Comparison of ENCODE assay signal across 13 mouse cellular contexts in the genomic region with DNA sequence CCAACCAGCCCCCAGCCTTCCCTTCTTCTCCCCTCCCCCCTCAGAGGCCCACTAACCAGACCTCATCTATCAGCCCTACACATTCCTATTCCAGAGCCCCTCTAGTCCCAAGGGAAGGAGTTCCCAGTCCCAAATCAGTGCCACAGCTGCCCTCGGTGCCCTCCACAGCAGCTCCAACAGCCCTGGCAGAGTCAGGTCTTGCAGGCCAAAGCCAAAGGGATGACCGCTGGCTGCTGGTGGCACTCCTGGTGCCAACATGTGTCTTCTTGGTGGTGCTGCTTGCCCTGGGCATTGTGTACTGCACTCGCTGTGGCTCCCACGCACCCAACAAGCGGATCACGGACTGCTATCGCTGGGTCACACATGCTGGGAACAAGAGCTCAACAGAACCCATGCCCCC. TPM values are rescaled to one million over a fixed set of nuclear protein-coding genes. Genes with fewer than 3 reads are reported as not detected.
DNase-seq lines count a peak whose midpoint lies in the region; ATAC-seq lines count a peak whose summit lies in the region.
"Had no signal": no experiment of that assay in that cellular context is flagged by ENCODE, and none has a peak within 500 bp of the region (broad histone marks: within the 10 kb centered on the region; RNA-seq: fewer than 3 reads in every experiment).

No protein-coding gene starts in this region.

- H3K4me3 ChIP-seq in kidney, embryonic 16.5 days (ENCODE audit: low read length): peak overlapping the region; percentile 62
- peak overlapping the region; percentile 78 for H3K4me3 ChIP-seq in embryonic facial prominence, embryonic 13.5 days
- H3K4me3 ChIP-seq in limb, embryonic 11.5 days (ENCODE audit: low read depth, low read length): peak overlapping the region; percentile 0; the same call in 1 of the 2 replicates

- peak overlapping the region; percentile 77 for H3K4me2 ChIP-seq in kidney, embryonic 16.5 days (replicated peaks; ENCODE audit: low read depth, low read length)
- peak overlapping the region; percentile 74 for H3K4me2 ChIP-seq in embryonic facial prominence, embryonic 13.5 days
- peak overlapping the region; percentile 99 for H3K4me2 ChIP-seq in limb, embryonic 11.5 days (ENCODE audit: low read depth, severe bottlenecking)

- H3K9ac ChIP-seq in kidney, embryonic 16.5 days (replicated peaks; ENCODE audit: low read length): peak overlapping the region; percentile 42
- H3K9ac ChIP-seq in embryonic facial prominence, embryonic 13.5 days: peak overlapping the region; percentile 93
- no peak overlapping the region for H3K9ac ChIP-seq in limb, embryonic 11.5 days (ENCODE audit: low read length)

- intact Hi-C loops in left cerebral cortex, postnatal 25 days (cut with DNase I): loop anchor here (5.0 kb wide), 1 partner anchor 53 kb away; no protein-coding TSS in a partner anchor

- no peak for ATAC-seq in cerebellum, adult (ENCODE audit: insufficient number of reproducible peaks, low FRiP score, low TSS enrichment)
- no peak for ATAC-seq in kidney, embryonic 16.5 days (ENCODE audit: low FRiP score, low TSS enrichment)
- no peak for ATAC-seq in embryonic facial prominence, embryonic 13.5 days (ENCODE audit: insufficient number of reproducible peaks, insufficient read depth, low FRiP score, low TSS enrichment, low read depth)
- no peak for ATAC-seq in limb, embryonic 11.5 days (ENCODE audit: insufficient number of reproducible peaks, low FRiP score, low TSS enrichment, low read depth)

- peak; percentile 34 for DNase-seq in cerebellum, adult 9-11 months
- no peak for DNase-seq in kidney, postnatal 4 days
- no peak for DNase-seq in limb, embryonic 11.5 days (ENCODE audit: low spot score)
- no peak for DNase-seq in thymus, postnatal 25 days
- no peak for DNase-seq in left cerebral cortex, postnatal 25 days (ENCODE audit: low spot score in 2 of 2)
- DNase-seq: adrenal gland, postnatal 36 days; gastrocnemius, postnatal 14 days; retina, postnatal 1 day; thymus, adult 2 months had no signal

- 0 out of 2 replicates have a peak overlapping the region, but pooled peaks have one; percentile 54 for H3K27ac ChIP-seq in kidney, embryonic 16.5 days (ENCODE audit: low read length)
- peak overlapping the region; percentile 99 for H3K27ac ChIP-seq in embryonic facial prominence, embryonic 13.5 days
- peak overlapping the region; percentile 98 for H3K27ac ChIP-seq in limb, embryonic 11.5 days (replicated peaks; ENCODE audit: low read depth, low read length)

- H3K27me3 ChIP-seq in kidney, embryonic 16.5 days (ENCODE audit: insufficient read depth, low read length): peaks cover 22% of the 10 kb centered on the region
- H3K27me3 ChIP-seq in embryonic facial prominence, embryonic 13.5 days: peaks cover 13% of the 10 kb centered on the region
- 0 out of 2 replicates have a peak, but pooled peaks cover 2% of the 10 kb centered on the region for H3K27me3 ChIP-seq in limb, embryonic 11.5 days (ENCODE audit: control insufficient read depth, insufficient read depth, low read length)

- peaks cover 55% of the 10 kb centered on the region for H3K4me1 ChIP-seq in kidney, embryonic 16.5 days (ENCODE audit: insufficient read depth, low read length)
- peaks cover 71% of the 10 kb centered on the region for H3K4me1 ChIP-seq in embryonic facial prominence, embryonic 13.5 days
- H3K4me1 ChIP-seq in limb, embryonic 11.5 days (ENCODE audit: control insufficient read depth, insufficient read depth, low read length): peaks cover 44% of the 10 kb centered on the region

- 80% methylated on average over 7 of the region's 7 CpGs for WGBS in kidney, embryonic 16.5 days
- 85% methylated on average over 7 of the region's 7 CpGs for WGBS in embryonic facial prominence, embryonic 13.5 days
- 81% methylated on average over 7 of the region's 7 CpGs for WGBS in limb, embryonic 11.5 days

- H3K9me3 ChIP-seq in kidney, embryonic 16.5 days (ENCODE audit: low read length): no peaks in the 10 kb centered on the region
- no peaks in the 10 kb centered on the region for H3K9me3 ChIP-seq in embryonic facial prominence, embryonic 13.5 days
- H3K9me3 ChIP-seq in limb, embryonic 11.5 days (ENCODE audit: control insufficient read depth, low read length): no peaks in the 10 kb centered on the region

- H3K36me3 ChIP-seq in kidney, embryonic 16.5 days (ENCODE audit: insufficient read depth, low read length): no peaks in the 10 kb centered on the region
- H3K36me3 ChIP-seq in embryonic facial prominence, embryonic 13.5 days: no peaks in the 10 kb centered on the region
- no peaks in the 10 kb centered on the region; the same call in 1 of the 2 replicates for H3K36me3 ChIP-seq in limb, embryonic 11.5 days (ENCODE audit: control insufficient read depth, insufficient read depth, low read length)

RNA-seq across cellular contexts. Expression of gene Cd248, which starts 2.1 kb away (rescaled TPM):
- polyA plus RNA-seq in kidney, embryonic 16.5 days (2015; fragmentation: Nextera tagmentation; extraction: Ambion mirVana): 59.3 and 64.5 TPM in 2 replicates
- polyA plus RNA-seq in embryonic facial prominence, embryonic 13.5 days (2015; fragmentation: Nextera tagmentation; extraction: Ambion mirVana): 89.1 and 90.6 TPM in 2 replicates
- polyA plus RNA-seq in limb, embryonic 11.5 days (2014; fragmentation: Nextera tagmentation; extraction: Ambion mirVana): 41.1 and 45.6 TPM in 2 replicates
- 1 to 10 TPM; 4.6 to 5.4 TPM for total RNA-seq in left cerebral cortex, postnatal 25 days (2021)

RNA-seq across cellular contexts. Expression of gene Tmem151a, which starts 15.4 kb away (rescaled TPM):
- 1.6 and 1.8 TPM in 2 replicates for polyA plus RNA-seq in kidney, embryonic 16.5 days (2015; fragmentation: Nextera tagmentation; extraction: Ambion mirVana)
- polyA plus RNA-seq in embryonic facial prominence, embryonic 13.5 days (2015; fragmentation: Nextera tagmentation; extraction: Ambion mirVana): 2.6 and 4.6 TPM in 2 replicates
- 1.1 and 2.2 TPM in 2 replicates for polyA plus RNA-seq in limb, embryonic 11.5 days (2014; fragmentation: Nextera tagmentation; extraction: Ambion mirVana)
- total RNA-seq in left cerebral cortex, postnatal 25 days (2021): 100 to 1,000 TPM; 163 to 164 TPM
- total RNA-seq: common myeloid progenitor, adult 5-6 weeks had no signal

RNA-seq across cellular contexts. Expression of gene Yif1a, which starts 18.4 kb away (rescaled TPM):
- 122 and 127 TPM in 2 replicates for polyA plus RNA-seq in kidney, embryonic 16.5 days (2015; fragmentation: Nextera tagmentation; extraction: Ambion mirVana)
- 72.4 and 87.2 TPM in 2 replicates for polyA plus RNA-seq in embryonic facial prominence, embryonic 13.5 days (2015; fragmentation: Nextera tagmentation; extraction: Ambion mirVana)
- 68.5 and 71.2 TPM in 2 replicates for polyA plus RNA-seq in limb, embryonic 11.5 days (2014; fragmentation: Nextera tagmentation; extraction: Ambion mirVana)
- 10 to 100 TPM; 24.6 to 26.0 TPM for total RNA-seq in left cerebral cortex, postnatal 25 days (2021)

RNA-seq across cellular contexts. Expression of gene Rin1, which starts 19.7 kb away (rescaled TPM):
- polyA plus RNA-seq in kidney, embryonic 16.5 days (2015; fragmentation: Nextera tagmentation; extraction: Ambion mirVana): 3.6 and 4.8 TPM in 2 replicates
- 0.99 and 1.5 TPM in 2 replicates for polyA plus RNA-seq in embryonic facial prominence, embryonic 13.5 days (2015; fragmentation: Nextera tagmentation; extraction: Ambion mirVana)
- 1.3 and 1.6 TPM in 2 replicates for polyA plus RNA-seq in limb, embryonic 11.5 days (2014; fragmentation: Nextera tagmentation; extraction: Ambion mirVana)
- total RNA-seq in left cerebral cortex, postnatal 25 days (2021): 10 to 100 TPM; 92.7 to 93.9 TPM

RNA-seq across cellular contexts. Expression of gene Cnih2, which starts 28.3 kb away (rescaled TPM):
- polyA plus RNA-seq in kidney, embryonic 16.5 days (2015; fragmentation: Nextera tagmentation; extraction: Ambion mirVana): 10.8 and 14.0 TPM in 2 replicates
- 50.6 and 60.1 TPM in 2 replicates for polyA plus RNA-seq in embryonic facial prominence, embryonic 13.5 days (2015; fragmentation: Nextera tagmentation; extraction: Ambion mirVana)
- polyA plus RNA-seq in limb, embryonic 11.5 days (2014; fragmentation: Nextera tagmentation; extraction: Ambion mirVana): 33.8 and 36.3 TPM in 2 replicates
- 100 to 1,000 TPM; 274 to 282 TPM for total RNA-seq in left cerebral cortex, postnatal 25 days (2021)

Comparison
In these comparisons a context has a peak if more than half of its experiments do, and no peak if none do; other contexts are left out.
1. H3K4me3 ChIP-seq: peak in every context shown above with its lines; median percentile 78 in embryonic facial prominence, embryonic 13.5 days; 62 in kidney, embryonic 16.5 days; 0 in limb, embryonic 11.5 days.